Mouse (Mus musculus): ENCODE data around the gene Vmn1r39. TPM values are rescaled to one million over a fixed set of nuclear protein-coding genes. Genes with fewer than 3 reads are reported as not detected.
"Not testable (repeated sequence)": the region's sequence is repeated elsewhere in the genome, so short reads cannot be mapped to it uniquely, and the experiment has no call there.

The Vmn1r39 gene
- not detected for total RNA-seq (2022)

- no peak for DNase-seq
Observed at GRCm38 (mm10) chr6:66810509-66810908, at the start of gene Vmn1r39. Gene Vmn1r39, minus strand, starts transcription at chr6:66810609.

- DNase-seq = no peak
Observed at GRCm38 (mm10) chr6:66859391-66859790, 49.0 kb upstream of the Vmn1r39 start.

- DNase-seq = no peak
Observed at GRCm38 (mm10) chr6:66858356-66858755, 47.9 kb upstream of the Vmn1r39 start.

- no peak for DNase-seq
Observed at GRCm38 (mm10) chr6:66856236-66856635, 45.8 kb upstream of the Vmn1r39 start.

GRCm38 (mm10) chr6:66848936-66849335 is 38.5 kb upstream of the Vmn1r39 start:
- DNase-seq = no peak

GRCm38 (mm10) chr6:66840631-66841030 is 30.2 kb upstream of the Vmn1r39 start:
- DNase-seq = peak; percentile 5

GRCm38 (mm10) chr6:66836932-66837331 is 26.5 kb upstream of the Vmn1r39 start:
- no peak for DNase-seq

GRCm38 (mm10) chr6:66806311-66806710 is 4.1 kb downstream of the Vmn1r39 start:
- no peak for DNase-seq

- no peak for DNase-seq
Observed at GRCm38 (mm10) chr6:66805713-66806112, 4.7 kb downstream of the Vmn1r39 start.

GRCm38 (mm10) chr6:66782527-66782926 is 27.9 kb downstream of the Vmn1r39 start, which contains the start of gene Vmn1r38:
Gene Vmn1r38, minus strand, starts transcription at chr6:66782627.
- not testable (repeated sequence) for DNase-seq

Other genes starting within 250 kb of the Vmn1r39 start
- not detected for gene Vmn1r33, start 192.3 kb downstream of the Vmn1r39 start, total RNA-seq (2022)
- gene Vmn1r34, start 166.7 kb downstream of the Vmn1r39 start, total RNA-seq (2022) = not detected
- gene Vmn1r35, start 124.7 kb downstream of the Vmn1r39 start, total RNA-seq (2022) = not detected
- not detected for gene Vmn1r36, start 91.4 kb downstream of the Vmn1r39 start, total RNA-seq (2022)
- gene Vmn1r37, start 81.2 kb downstream of the Vmn1r39 start, total RNA-seq (2022) = not detected
- not detected for gene Vmn1r38, start 28.0 kb downstream of the Vmn1r39 start, total RNA-seq (2022)
- 10 to 100 TPM; 53.7 to 69.5 (median 59.3) TPM for gene Gng12, start 85.8 kb upstream of the Vmn1r39 start, total RNA-seq (2022)
- gene Gadd45a, start 226.8 kb upstream of the Vmn1r39 start, total RNA-seq (2022) = 10 to 100 TPM; 16.4 to 36.1 (median 22.2) TPM

Data from adrenal gland, adult 8-10 months (tissue).